Mouse (Mus musculus) embryonic facial prominence, embryonic 12.5 days (tissue): ENCODE data around the gene Gm9048. TPM values are rescaled to one million over a fixed set of nuclear protein-coding genes. Genes with fewer than 3 reads are reported as not detected.
"Not testable (repeated sequence)": the region's sequence is repeated elsewhere in the genome, so short reads cannot be mapped to it uniquely, and the experiment has no call there.

Source experiments
- ATAC-seq: fragments of 200-750 bp; cut with Nextera tagmentation; 2 replicates; pipeline ENCODE4 v1.8.0; 2017; ENCODE audit not compliant: insufficient number of reproducible peaks, insufficient read depth, low FRiP score, low TSS enrichment
- H3K27ac ChIP-seq: fragments of 300-500 bp; sonication (generic); 2 replicates; pipeline ENCODE4 v1.5.1; 2016; ENCODE audit warnings: mild to moderate bottlenecking
- H3K27me3 ChIP-seq: fragments of 300-500 bp; sonication (generic); 2 replicates; pipeline ENCODE4 v1.6.1; 2016; ENCODE audit warnings: mild to moderate bottlenecking, moderate library complexity
- H3K36me3 ChIP-seq: fragments of 300-500 bp; sonication (generic); 2 replicates; pipeline ENCODE4 v1.6.1; 2016; ENCODE audit warnings: mild to moderate bottlenecking
- H3K4me1 ChIP-seq: fragments of 300-500 bp; sonication (generic); 2 replicates; pipeline ENCODE4 v1.6.1; 2016
- H3K4me2 ChIP-seq: fragments of 300-500 bp; sonication (generic); replicated peaks from 2 replicates; pipeline ENCODE4 v1.6.1; 2016; ENCODE audit warnings: mild to moderate bottlenecking, moderate library complexity
- H3K4me3 ChIP-seq: fragments of 300-500 bp; sonication (generic); 2 replicates; pipeline ENCODE4 v1.5.1; 2016; ENCODE audit warnings: mild to moderate bottlenecking
- H3K9ac ChIP-seq: fragments of 300-500 bp; sonication (generic); 2 replicates; pipeline ENCODE4 v1.6.1; 2016; ENCODE audit warnings: mild to moderate bottlenecking, moderate library complexity
- H3K9me3 ChIP-seq: fragments of 300-500 bp; sonication (generic); 2 replicates; pipeline ENCODE4 v1.6.1; 2016; ENCODE audit warnings: mild to moderate bottlenecking, moderate library complexity
- WGBS: fragments of 180-500 bp; shearing (Covaris S2); methylation state at CpG from one replicate; pipeline ENCODE4 v1.1.7; 2016; 5-methylcytosine and 5-hydroxymethylcytosine counted together
- polyA plus RNA-seq: library from polyadenylated mRNA; unstranded; fragments of >200 nt; fragmentation: Nextera tagmentation; extraction: Ambion mirVana; gene quantifications from 2 replicates; pipeline ENCODE4 v1.2.1, GENCODE M21; 2016

Gene Gm9048
- 0.13 TPM in 1 of 2 replicates, not detected in the other for polyA plus RNA-seq

- not testable (repeated sequence) for H3K27ac ChIP-seq, H3K27me3 ChIP-seq, H3K4me3 ChIP-seq, H3K9me3 ChIP-seq, H3K4me2 ChIP-seq, H3K4me1 ChIP-seq, H3K36me3 ChIP-seq, H3K9ac ChIP-seq, ATAC-seq
- WGBS, result 86% methylated on average over 1 of the region's 14 CpGs
Observed at GRCm38 (mm10) chr10:118348579-118348978, at the start of gene Gm9048. TSS of gene Gm9048 (minus strand) at chr10:118348679.

DNA sequence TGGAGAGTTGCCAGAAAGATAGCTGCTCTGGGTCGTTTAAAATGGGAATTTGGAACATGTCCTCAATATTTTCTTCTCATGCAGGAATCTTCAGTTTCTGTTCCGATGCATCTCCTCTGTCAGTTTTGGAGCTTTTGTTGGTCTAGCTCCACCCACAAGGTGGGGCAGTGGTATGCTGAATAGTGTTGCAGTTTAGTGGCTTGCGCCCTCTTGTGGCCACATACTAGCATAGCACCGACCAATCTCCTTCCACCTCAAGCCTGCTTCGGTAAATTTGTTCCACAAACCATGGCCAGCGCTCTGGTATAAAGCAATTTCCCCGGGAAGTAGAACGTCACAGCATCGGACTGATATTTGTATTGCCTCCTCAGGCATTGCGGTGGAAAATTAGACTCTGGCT, 22.0 kb upstream of the Gm9048 start:
- no peaks in the 10 kb centered on the region for H3K9me3 ChIP-seq
- no peaks in the 10 kb centered on the region for H3K36me3 ChIP-seq
- 5% methylated on average over 10 of the region's 10 CpGs for WGBS
- H3K4me3 ChIP-seq, result no peak overlapping the region
- H3K4me2 ChIP-seq, result 0 out of 2 replicates have a peak overlapping the region, but pooled peaks have one; percentile 33
- H3K27ac ChIP-seq, result no peak overlapping the region
- H3K4me1 ChIP-seq, result no peaks in the 10 kb centered on the region
- no peak overlapping the region for H3K9ac ChIP-seq
- ATAC-seq, result peak; percentile 88; the same call in 1 of the 2 replicates
- no peaks in the 10 kb centered on the region for H3K27me3 ChIP-seq

GRCm38 (mm10) chr10:118369518-118369917, 21.0 kb upstream of the Gm9048 start:
- 88% methylated on average over 9 of the region's 9 CpGs for WGBS
- Histone ChIP-seq H3K36me3 (no peaks in the 10 kb centered on the region), H3K4me1 (no peaks in the 10 kb centered on the region), H3K9ac (no peak overlapping the region), H3K27ac (no peak overlapping the region), H3K4me2 (no peak overlapping the region), H3K27me3 (no peaks in the 10 kb centered on the region), H3K9me3 (no peaks in the 10 kb centered on the region), H3K4me3 (no peak overlapping the region)
- no peak for ATAC-seq

- H3K9me3 ChIP-seq, H3K4me2 ChIP-seq, H3K4me3 ChIP-seq, H3K9ac ChIP-seq, H3K27ac ChIP-seq, H3K36me3 ChIP-seq, H3K4me1 ChIP-seq, ATAC-seq, H3K27me3 ChIP-seq: not testable (repeated sequence)
- 71% methylated on average over 1 of the region's 11 CpGs for WGBS
Observed at GRCm38 (mm10) chr10:118354005-118354404, 5.5 kb upstream of the Gm9048 start, which contains the start of gene Gm9049. TSS of gene Gm9049 (minus strand) at chr10:118354105.

- not testable (repeated sequence) for H3K27me3 ChIP-seq, H3K4me1 ChIP-seq, ATAC-seq, H3K36me3 ChIP-seq, H3K27ac ChIP-seq, H3K4me3 ChIP-seq, H3K4me2 ChIP-seq, H3K9ac ChIP-seq, H3K9me3 ChIP-seq
- WGBS, result no CpG with 5 or more reads among the region's 14 CpGs
Observed at GRCm38 (mm10) chr10:118343155-118343554, 5.3 kb downstream of the Gm9048 start, which contains the start of gene Gm9046. TSS of gene Gm9046 (minus strand) at chr10:118343255.

DNA sequence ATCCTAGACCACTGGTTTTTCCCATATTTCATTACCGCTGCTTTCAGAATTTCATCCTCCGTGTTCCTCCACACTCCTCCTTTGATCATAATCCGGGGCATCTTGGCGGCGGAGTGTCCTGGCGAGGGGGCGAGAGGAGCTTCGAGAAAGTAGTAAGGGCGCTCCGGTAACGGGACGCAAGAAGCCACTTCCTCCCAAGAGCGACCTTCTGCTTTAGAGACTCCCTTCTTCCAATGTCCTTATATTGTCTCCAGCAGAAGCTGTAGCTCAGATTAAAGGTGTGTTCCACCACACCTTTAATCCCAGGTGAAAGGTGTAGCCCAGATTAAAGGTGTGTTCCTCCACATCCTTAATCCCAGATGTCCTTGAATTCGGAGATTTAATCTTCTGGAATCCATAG, 10.7 kb downstream of the Gm9048 start, which contains the start of gene Gm9045:
TSS of gene Gm9045 (minus strand) at position 101 of the 400 bp plus-strand sequence.
- not testable (repeated sequence) for H3K4me2 ChIP-seq, H3K9ac ChIP-seq, H3K36me3 ChIP-seq, H3K27me3 ChIP-seq, H3K4me1 ChIP-seq, ATAC-seq, H3K4me3 ChIP-seq, H3K9me3 ChIP-seq, H3K27ac ChIP-seq
- no CpG with 5 or more reads among the region's 14 CpGs for WGBS

DNA sequence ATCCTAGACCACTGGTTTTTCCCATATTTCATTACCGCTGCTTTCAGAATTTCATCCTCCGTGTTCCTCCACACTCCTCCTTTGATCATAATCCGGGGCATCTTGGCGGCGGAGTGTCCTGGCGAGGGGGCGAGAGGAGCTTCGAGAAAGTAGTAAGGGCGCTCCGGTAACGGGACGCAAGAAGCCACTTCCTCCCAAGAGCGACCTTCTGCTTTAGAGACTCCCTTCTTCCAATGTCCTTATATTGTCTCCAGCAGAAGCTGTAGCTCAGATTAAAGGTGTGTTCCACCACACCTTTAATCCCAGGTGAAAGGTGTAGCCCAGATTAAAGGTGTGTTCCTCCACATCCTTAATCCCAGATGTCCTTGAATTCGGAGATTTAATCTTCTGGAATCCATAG, 16.2 kb downstream of the Gm9048 start, which contains the start of gene Gm9044:
TSS of gene Gm9044 (minus strand) at position 101 of the 400 bp plus-strand sequence.
- H3K27me3 ChIP-seq, H3K36me3 ChIP-seq, ATAC-seq, H3K4me2 ChIP-seq, H3K4me1 ChIP-seq, H3K9ac ChIP-seq, H3K27ac ChIP-seq, H3K9me3 ChIP-seq, H3K4me3 ChIP-seq: not testable (repeated sequence)
- no CpG with 5 or more reads among the region's 14 CpGs for WGBS

DNA sequence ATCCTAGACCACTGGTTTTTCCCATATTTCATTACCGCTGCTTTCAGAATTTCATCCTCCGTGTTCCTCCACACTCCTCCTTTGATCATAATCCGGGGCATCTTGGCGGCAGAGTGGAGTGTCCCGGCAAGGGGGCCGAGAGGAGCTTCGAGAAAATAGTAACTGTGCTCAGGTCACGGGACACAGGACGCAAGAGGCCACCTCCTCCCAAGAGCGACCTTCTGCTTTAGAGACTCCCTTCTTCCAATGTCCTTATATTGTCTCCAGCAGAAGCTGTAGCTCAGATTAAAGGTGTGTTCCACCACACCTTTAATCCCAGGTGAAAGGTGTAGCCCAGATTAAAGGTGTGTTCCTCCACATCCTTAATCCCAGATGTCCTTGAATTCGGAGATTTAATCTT, 21.6 kb downstream of the Gm9048 start, which contains the start of gene Gm9040:
TSS of gene Gm9040 (minus strand) at position 101 of the 400 bp plus-strand sequence.
- not testable (repeated sequence) for H3K4me3 ChIP-seq, H3K9ac ChIP-seq, ATAC-seq, H3K9me3 ChIP-seq, H3K36me3 ChIP-seq, H3K27ac ChIP-seq, H3K4me1 ChIP-seq, H3K4me2 ChIP-seq, H3K27me3 ChIP-seq
- WGBS, result no CpG with 5 or more reads among the region's 11 CpGs

DNA sequence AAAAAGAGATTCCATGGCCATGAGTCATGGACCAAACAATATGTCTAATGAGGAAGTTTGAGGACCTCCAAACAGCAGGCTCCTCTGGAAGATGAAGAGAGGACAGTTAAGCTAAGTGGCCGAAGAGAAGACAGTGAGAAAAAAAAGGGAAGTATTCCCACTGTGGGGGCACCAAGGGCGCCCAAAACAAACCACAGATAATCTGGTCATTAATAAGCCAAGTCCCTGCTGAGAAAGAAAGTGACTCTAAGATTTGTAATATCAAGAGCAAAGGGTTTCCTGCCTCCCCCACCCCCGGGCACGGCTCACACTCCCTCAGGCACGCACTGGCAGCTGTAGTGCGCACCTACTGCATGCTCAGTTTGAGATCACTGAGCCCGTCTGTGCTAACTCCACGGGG, 29.5 kb downstream of the Gm9048 start:
- Histone ChIP-seq H3K27ac (no peak overlapping the region), H3K9me3 (no peaks in the 10 kb centered on the region), H3K27me3 (no peaks in the 10 kb centered on the region), H3K4me3 (no peak overlapping the region), H3K4me1 (no peaks in the 10 kb centered on the region), H3K9ac (no peak overlapping the region), H3K36me3 (no peaks in the 10 kb centered on the region), H3K4me2 (no peak overlapping the region)
- no peak for ATAC-seq
- 82% methylated on average over 8 of the region's 8 CpGs for WGBS

- H3K9ac ChIP-seq, H3K4me3 ChIP-seq, H3K9me3 ChIP-seq, H3K27me3 ChIP-seq, H3K4me2 ChIP-seq, ATAC-seq, H3K4me1 ChIP-seq, H3K36me3 ChIP-seq, H3K27ac ChIP-seq: not testable (repeated sequence)
- 37% methylated on average over 2 of the region's 2 CpGs for WGBS
Observed at GRCm38 (mm10) chr10:118302133-118302532, 46.3 kb downstream of the Gm9048 start.
